Mouse (Mus musculus): ENCODE results near the gene Sec1. TPM values are rescaled to one million over a fixed set of nuclear protein-coding genes. Genes with fewer than 3 reads are reported as not detected.
A peak's percentile ranks its signal among the peaks of the same experiment; 100 is the strongest.
"Not testable (repeated sequence)": the region's sequence is repeated elsewhere in the genome, so short reads cannot be mapped to it uniquely, and the experiment has no call there.

The Sec1 gene
- polyA plus RNA-seq, 1 experiment from 2014 or later, result 0.13 TPM

GRCm38 (mm10) chr7:45678513-45678912, 15.7 kb downstream of the Sec1 start:
- TF ChIP-seq CTCF (IDR thresholded peaks at IDR 0.05; ENCODE audit: low read depth), result no peak
- Histone ChIP-seq H3K4me2 (ENCODE audit: low read length) (no peak overlapping the region), H3K27me3 (ENCODE audit: insufficient read depth, low read length) (no peaks in the 10 kb centered on the region), H3K9me3 (replicated peaks; ENCODE audit: low read length) (no peaks in the 10 kb centered on the region), H3K4me1 (replicated peaks; ENCODE audit: insufficient read depth, low read length) (peaks cover 13% of the 10 kb centered on the region), H3K4me3 (replicated peaks; ENCODE audit: low read depth, low read length) (no peak overlapping the region), H3K27ac (no peak overlapping the region), H3K9ac (ENCODE audit: low read depth, low read length) (no peak overlapping the region), H3K36me3 (ENCODE audit: insufficient read depth, low read length) (no peaks in the 10 kb centered on the region)
- no peak for ATAC-seq (replicated peaks; ENCODE audit: low FRiP score, low read depth)
- 91% methylated on average over 14 of the region's 14 CpGs for WGBS
- no peak for DNase-seq (ENCODE audit: low spot score)

DNA sequence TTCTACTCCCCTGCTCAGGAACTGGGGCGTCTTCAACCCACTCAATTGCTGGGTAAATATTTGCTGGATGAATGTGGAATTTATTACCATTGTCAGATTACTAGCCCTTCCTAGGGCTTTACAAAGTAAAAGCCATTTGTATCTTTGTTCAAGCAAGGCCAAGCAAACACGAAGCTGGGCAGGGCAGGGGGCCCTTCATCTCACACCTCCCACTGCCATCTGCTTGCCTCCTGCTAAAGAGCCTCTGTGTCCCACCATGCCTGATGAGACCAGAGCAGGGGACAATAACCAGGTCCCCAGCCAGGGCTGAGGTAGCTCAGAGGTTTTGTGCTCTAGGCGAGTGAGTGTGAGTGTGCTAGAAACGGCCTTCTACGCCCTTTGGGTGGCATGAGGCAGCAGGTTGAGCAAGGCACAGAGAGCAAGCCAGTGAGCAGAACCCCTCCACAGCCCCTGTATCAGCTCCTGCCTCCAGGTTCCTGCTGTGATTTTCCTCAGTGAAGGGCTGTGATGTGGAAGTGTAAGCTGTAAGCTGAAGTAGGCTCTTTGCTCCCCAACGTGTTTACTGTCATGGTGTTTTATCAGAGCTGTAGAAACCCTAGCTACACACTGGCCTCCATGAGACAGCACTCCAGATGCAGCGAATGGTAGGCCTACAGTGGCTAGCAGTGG, 16.4 kb downstream of the Sec1 start:
- H3K36me3 ChIP-seq (ENCODE audit: insufficient read depth, low read length), result no peaks in the 10 kb centered on the region
- no peak overlapping the region for H3K4me3 ChIP-seq (replicated peaks; ENCODE audit: low read depth, low read length)
- H3K27me3 ChIP-seq (ENCODE audit: insufficient read depth, low read length), result no peaks in the 10 kb centered on the region
- H3K4me1 ChIP-seq (replicated peaks; ENCODE audit: insufficient read depth, low read length), result peaks cover 13% of the 10 kb centered on the region
- no peak overlapping the region for H3K9ac ChIP-seq (ENCODE audit: low read depth, low read length)
- DNase-seq (ENCODE audit: low spot score) (no peak), ATAC-seq (replicated peaks; ENCODE audit: low FRiP score, low read depth) (no peak)
- H3K4me2 ChIP-seq (ENCODE audit: low read length), result no peak overlapping the region
- H3K9me3 ChIP-seq (replicated peaks; ENCODE audit: low read length), result no peaks in the 10 kb centered on the region
- no peak for TF ChIP-seq CTCF (IDR thresholded peaks at IDR 0.05; ENCODE audit: low read depth)
- no peak overlapping the region for H3K27ac ChIP-seq
- WGBS, result 79% methylated on average over 7 of the region's 7 CpGs

DNA sequence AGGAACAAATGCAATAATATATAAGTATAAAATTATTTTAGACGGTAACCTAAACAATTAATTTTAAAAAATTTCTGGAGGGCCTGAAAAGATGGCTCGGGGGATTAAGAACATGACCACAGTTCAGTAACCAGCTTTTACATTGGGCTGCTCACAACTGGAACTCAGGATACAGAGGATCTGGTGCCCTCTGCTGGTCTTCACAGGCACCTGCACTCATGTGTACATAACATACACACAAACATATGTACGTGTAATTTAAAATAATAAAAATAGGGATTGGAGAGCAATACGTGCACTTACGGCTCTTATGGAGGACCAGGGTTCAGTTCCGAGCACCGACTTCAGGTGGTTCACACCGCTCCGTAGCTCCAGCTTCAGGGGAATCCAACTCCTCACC, 25.3 kb downstream of the Sec1 start:
- no peak for ATAC-seq (replicated peaks; ENCODE audit: low FRiP score, low read depth)

DNA sequence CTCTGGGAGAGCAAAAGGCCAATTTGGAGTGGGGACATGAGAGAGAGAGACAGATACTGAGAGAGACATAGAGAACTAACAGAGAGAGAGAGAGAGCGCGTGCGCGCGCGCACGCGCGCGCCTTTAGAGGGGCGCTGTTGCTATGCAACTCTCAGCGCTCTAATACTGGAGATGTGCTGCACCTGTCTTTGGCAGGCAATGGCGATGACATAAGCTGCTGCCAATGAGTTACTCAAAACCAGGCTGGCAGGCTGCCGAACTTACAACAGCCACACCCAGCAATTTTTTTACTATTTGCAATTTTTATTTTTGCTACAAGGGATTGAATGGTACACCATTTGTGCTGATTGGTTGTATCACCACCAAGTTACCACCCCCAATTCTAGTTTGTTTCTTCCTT, 26.4 kb downstream of the Sec1 start:
- no peak for TF ChIP-seq CTCF (IDR thresholded peaks at IDR 0.05; ENCODE audit: low read depth)
- Histone ChIP-seq H3K4me2 (ENCODE audit: low read length) (no peak overlapping the region), H3K9me3 (replicated peaks; ENCODE audit: low read length) (no peaks in the 10 kb centered on the region), H3K4me1 (replicated peaks; ENCODE audit: insufficient read depth, low read length) (peaks cover 7% of the 10 kb centered on the region), H3K27ac (no peak overlapping the region), H3K4me3 (replicated peaks; ENCODE audit: low read depth, low read length) (no peak overlapping the region), H3K27me3 (ENCODE audit: insufficient read depth, low read length) (no peaks in the 10 kb centered on the region), H3K36me3 (ENCODE audit: insufficient read depth, low read length) (no peaks in the 10 kb centered on the region), H3K9ac (ENCODE audit: low read depth, low read length) (no peak overlapping the region)
- no peak for DNase-seq (ENCODE audit: low spot score)
- ATAC-seq (replicated peaks; ENCODE audit: low FRiP score, low read depth), result no peak
- 85% methylated on average over 14 of the region's 14 CpGs for WGBS

More for the DNA sequence above, 25.3 kb downstream of the Sec1 start:
- H3K9ac ChIP-seq (ENCODE audit: low read depth, low read length), result no peak overlapping the region
- peaks cover 7% of the 10 kb centered on the region; the same call in 1 of the 2 replicates for H3K4me1 ChIP-seq (replicated peaks; ENCODE audit: insufficient read depth, low read length)
- peak; percentile 41; the same call in 1 of the 2 replicates for TF ChIP-seq CTCF (IDR thresholded peaks at IDR 0.05; ENCODE audit: low read depth)
- DNase-seq (ENCODE audit: low spot score), result no peak
- H3K27me3 ChIP-seq (ENCODE audit: insufficient read depth, low read length), result no peaks in the 10 kb centered on the region
- 94% methylated on average over 9 of the region's 9 CpGs for WGBS
- H3K36me3 ChIP-seq (ENCODE audit: insufficient read depth, low read length), result no peaks in the 10 kb centered on the region
- H3K4me2 ChIP-seq (ENCODE audit: low read length), result no peak overlapping the region
- H3K4me3 ChIP-seq (replicated peaks; ENCODE audit: low read depth, low read length), result no peak overlapping the region
- no peaks in the 10 kb centered on the region for H3K9me3 ChIP-seq (replicated peaks; ENCODE audit: low read length)
- H3K27ac ChIP-seq, result no peak overlapping the region

DNA sequence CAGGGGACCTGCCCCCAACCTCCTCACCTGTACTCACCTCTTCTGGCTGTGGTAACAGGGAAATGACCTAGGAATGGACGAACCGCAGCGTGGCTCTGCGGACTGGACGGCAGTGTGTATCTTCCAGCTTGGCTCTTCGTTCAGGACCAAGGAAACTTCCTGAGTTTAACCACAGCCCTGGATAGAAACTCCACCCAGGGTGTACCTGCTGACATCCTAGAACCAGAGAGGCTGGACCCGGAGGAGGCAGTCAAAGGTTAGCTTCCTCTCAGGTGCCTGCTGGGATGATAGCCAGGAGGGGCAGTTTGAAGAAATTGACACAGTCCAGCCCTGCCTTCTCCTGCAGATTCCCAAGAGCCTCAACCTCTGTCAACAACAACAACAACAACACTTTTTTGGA, 28.0 kb downstream of the Sec1 start, which contains the start of gene Fut2:
Fut2 (minus strand) TSS at position 234 of the 400 bp plus-strand sequence.
- WGBS, result 79% methylated on average over 7 of the region's 7 CpGs
- no peak within 1 kb of the TSS for H3K27ac ChIP-seq

DNA sequence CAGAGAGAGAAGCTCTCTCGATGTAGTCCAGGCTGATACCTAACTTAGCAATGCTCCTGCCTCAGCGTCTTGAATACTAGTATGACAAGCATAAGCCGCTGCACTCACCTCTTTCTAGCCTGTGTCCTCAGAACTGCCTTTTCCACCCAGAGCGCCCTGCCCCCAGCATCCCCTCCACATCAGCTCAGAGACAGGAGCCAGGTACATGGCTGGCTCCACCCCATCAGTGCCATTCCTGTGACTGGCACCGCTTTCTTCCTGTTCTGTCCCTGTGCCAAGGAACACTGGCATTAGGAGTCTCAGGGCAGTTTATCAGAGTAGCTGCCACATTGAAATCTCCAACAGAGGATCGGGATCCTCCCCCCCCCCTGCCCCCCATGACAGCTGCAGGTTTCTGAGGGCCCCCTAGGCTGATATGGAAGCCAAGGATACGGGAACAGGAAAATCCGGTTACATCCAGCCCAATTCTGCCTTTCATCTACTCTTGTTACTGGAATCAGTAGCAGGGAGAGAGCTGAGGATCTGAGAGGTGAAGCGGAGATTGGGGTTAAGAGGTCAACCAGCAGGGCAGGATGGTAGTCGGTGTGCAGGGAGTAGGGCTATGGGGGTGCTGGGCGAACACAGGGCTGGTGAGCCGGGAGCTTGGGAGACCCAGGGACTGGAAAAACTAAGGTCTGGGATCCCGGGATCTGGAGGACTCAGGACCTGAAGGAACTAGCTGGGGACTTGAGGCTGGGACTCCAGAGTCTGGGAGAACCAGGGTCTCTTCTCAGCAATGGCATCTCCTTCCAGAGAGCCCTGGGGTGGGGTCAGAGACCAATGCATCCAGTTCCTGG, 28.7 kb downstream of the Sec1 start:
- Histone ChIP-seq H3K27ac (no peak overlapping the region), H3K4me1 (replicated peaks; ENCODE audit: insufficient read depth, low read length) (peaks cover 7% of the 10 kb centered on the region), H3K27me3 (ENCODE audit: insufficient read depth, low read length) (no peaks in the 10 kb centered on the region), H3K4me3 (replicated peaks; ENCODE audit: low read depth, low read length) (no peak overlapping the region), H3K9me3 (replicated peaks; ENCODE audit: low read length) (no peaks in the 10 kb centered on the region), H3K36me3 (ENCODE audit: insufficient read depth, low read length) (no peaks in the 10 kb centered on the region), H3K9ac (ENCODE audit: low read depth, low read length) (no peak overlapping the region), H3K4me2 (ENCODE audit: low read length) (no peak overlapping the region)
- no peak for DNase-seq (ENCODE audit: low spot score)
- WGBS, result 50% methylated on average over 13 of the region's 13 CpGs
- no peak; the same call in 1 of the 2 replicates for ATAC-seq (replicated peaks; ENCODE audit: low FRiP score, low read depth)
- no peak for TF ChIP-seq CTCF (IDR thresholded peaks at IDR 0.05; ENCODE audit: low read depth)

More for the DNA sequence above, 28.0 kb downstream of the Sec1 start, which contains the start of gene Fut2:
- Histone ChIP-seq H3K4me3 (replicated peaks; ENCODE audit: low read depth, low read length) (no peak within 1 kb of the TSS), H3K36me3 (ENCODE audit: insufficient read depth, low read length) (no peaks in the 10 kb centered on the region), H3K9ac (ENCODE audit: low read depth, low read length) (no peak within 1 kb of the TSS), H3K9me3 (replicated peaks; ENCODE audit: low read length) (no peaks in the 10 kb centered on the region), H3K4me2 (ENCODE audit: low read length) (no peak within 1 kb of the TSS), H3K4me1 (replicated peaks; ENCODE audit: insufficient read depth, low read length) (peaks cover 7% of the 10 kb centered on the region), H3K27me3 (ENCODE audit: insufficient read depth, low read length) (no peaks in the 10 kb centered on the region)
- TF ChIP-seq CTCF (IDR thresholded peaks at IDR 0.05; ENCODE audit: low read depth), result no peak
- ATAC-seq (replicated peaks; ENCODE audit: low FRiP score, low read depth), result no peak
- DNase-seq (ENCODE audit: low spot score), result no peak

GRCm38 (mm10) chr7:45661702-45662101, 32.5 kb downstream of the Sec1 start:
- H3K36me3 ChIP-seq (ENCODE audit: insufficient read depth, low read length); H3K27ac ChIP-seq; H3K4me2 ChIP-seq (ENCODE audit: low read length); H3K4me1 ChIP-seq (replicated peaks; ENCODE audit: insufficient read depth, low read length); DNase-seq (ENCODE audit: low spot score); H3K27me3 ChIP-seq (ENCODE audit: insufficient read depth, low read length); H3K9ac ChIP-seq (ENCODE audit: low read depth, low read length); H3K9me3 ChIP-seq (replicated peaks; ENCODE audit: low read length); ATAC-seq (replicated peaks; ENCODE audit: low FRiP score, low read depth); H3K4me3 ChIP-seq (replicated peaks; ENCODE audit: low read depth, low read length): not testable (repeated sequence)
- 94% methylated on average over 6 of the region's 6 CpGs for WGBS
